Mouse (Mus musculus) ovary, postnatal 36 days (tissue): ENCODE data around the gene Neurod6.
A peak's percentile ranks its signal among the peaks of the same experiment; 100 is the strongest.
"Not testable (repeated sequence)": the region's sequence is repeated elsewhere in the genome, so short reads cannot be mapped to it uniquely, and the experiment has no call there.

Experiments used
- DNase-seq: peaks from one replicate; pipeline ENCODE4 v3.0.0; 2022; ENCODE audit warnings: low spot score, mixed read lengths

Gene Neurod6

DNA sequence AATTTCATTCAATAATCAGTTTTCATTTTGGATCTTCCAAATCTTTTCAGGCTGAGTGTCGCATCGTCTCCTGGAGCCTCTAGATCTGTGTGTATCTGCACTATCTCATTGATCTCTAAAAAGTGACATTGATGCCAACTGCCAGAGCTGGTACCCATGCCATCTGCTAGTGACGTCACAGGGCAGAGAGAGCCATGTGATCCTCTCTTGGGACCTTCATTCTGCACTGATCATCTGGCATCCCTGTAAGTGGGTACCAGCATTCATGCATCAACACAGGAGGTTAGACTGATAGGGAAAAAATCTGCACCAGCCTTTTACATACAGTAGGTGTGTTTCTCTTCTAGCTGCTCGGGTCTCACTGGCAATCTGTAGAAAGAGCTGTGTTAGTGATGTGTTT, at the start of gene Neurod6:
Gene Neurod6, minus strand, starts transcription at position 290 of the 400 bp plus-strand sequence.
- DNase-seq: no peak

DNA sequence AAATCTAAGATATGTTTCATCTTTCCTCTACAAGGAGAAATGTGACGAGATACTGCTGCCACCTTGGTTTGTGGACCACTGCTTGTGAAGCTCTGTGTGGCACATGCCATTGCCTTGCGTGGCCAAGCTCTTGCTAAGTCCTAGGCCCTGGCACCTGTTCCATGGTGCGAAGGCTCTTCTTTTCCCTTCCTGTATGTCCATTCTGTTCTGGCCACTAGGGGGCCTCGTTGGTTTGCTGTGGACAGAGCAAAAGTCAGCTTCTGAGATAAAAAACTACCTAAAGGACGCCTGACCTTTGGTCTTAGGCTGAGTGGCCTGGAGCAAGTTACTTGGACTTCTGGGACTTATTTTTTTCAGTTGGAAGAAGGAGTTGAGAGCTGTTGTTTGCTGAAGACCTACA, 36.1 kb upstream of the Neurod6 start:
- DNase-seq: peak; percentile 33

DNA sequence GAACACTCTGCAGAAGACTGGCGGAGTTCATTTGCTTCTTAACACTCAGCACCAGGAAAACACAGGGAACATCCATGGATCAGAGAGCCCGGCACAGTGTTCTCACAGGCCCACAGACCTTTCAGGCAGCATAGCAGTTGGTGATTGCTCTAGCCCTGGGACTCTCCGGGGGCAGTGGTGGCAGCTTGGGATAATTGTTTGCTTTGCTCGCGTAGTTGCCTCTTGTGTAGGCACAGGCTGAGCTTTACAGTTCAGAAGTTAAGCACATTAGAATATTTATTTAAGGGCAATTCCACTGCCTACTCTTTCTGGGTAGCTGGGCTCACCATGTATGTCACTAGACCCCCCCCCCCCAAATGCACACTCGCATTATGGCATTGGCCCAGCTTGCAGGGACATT, 34.4 kb upstream of the Neurod6 start:
- DNase-seq: no peak

GRCm38 (mm10) chr6:55710913-55711312, 29.9 kb upstream of the Neurod6 start:
- DNase-seq: not testable (repeated sequence)

DNA sequence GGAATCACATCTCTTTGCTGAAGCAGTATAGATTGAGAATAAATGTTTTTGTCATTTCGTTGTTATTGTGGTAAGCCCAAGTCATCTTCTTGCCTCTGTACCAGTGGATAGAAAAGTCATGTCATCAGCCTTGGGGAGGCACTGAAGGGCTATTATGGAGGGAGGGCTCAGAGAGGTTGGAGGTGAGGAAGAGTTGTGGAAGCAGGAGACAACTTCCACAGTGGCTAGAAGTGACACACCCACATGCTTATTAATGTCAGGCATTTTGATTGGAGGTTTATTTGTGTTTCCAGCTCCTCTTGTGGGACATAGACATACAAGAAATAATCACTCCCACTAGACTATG, 23.7 kb upstream of the Neurod6 start:
- no peak for DNase-seq

DNA sequence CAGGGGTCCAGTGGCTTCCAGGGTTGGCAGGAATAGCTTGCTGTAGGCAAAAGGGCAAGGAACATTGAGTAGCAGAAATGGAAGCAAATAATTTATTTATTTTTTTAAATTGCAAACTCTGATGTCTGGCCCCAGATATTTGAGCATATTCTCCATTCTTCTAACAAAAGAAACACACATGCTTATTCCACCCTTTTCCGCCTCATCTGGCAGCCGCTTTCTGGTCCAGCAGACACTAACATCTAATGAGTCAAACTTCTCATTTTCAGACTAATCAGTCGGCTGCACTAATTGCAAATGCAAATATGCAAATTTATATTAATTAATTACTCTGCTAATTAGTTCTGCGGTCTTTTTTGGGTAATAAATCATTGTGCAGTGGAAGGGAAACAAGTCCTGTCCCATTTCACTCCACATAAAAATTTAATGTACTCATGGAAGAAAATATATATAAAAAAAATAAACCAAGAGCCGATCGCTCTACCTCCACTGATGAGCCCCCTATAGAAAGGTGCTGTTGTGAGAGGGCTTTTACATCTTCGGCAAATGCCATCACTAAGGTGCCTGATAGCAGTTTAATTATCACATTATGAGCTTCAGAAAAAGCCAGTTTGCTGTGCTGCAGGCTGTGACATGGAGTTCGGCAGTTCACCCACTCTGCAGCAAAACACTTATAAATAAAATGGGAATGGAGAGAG, 23.1 kb upstream of the Neurod6 start:
- no peak for DNase-seq

DNA sequence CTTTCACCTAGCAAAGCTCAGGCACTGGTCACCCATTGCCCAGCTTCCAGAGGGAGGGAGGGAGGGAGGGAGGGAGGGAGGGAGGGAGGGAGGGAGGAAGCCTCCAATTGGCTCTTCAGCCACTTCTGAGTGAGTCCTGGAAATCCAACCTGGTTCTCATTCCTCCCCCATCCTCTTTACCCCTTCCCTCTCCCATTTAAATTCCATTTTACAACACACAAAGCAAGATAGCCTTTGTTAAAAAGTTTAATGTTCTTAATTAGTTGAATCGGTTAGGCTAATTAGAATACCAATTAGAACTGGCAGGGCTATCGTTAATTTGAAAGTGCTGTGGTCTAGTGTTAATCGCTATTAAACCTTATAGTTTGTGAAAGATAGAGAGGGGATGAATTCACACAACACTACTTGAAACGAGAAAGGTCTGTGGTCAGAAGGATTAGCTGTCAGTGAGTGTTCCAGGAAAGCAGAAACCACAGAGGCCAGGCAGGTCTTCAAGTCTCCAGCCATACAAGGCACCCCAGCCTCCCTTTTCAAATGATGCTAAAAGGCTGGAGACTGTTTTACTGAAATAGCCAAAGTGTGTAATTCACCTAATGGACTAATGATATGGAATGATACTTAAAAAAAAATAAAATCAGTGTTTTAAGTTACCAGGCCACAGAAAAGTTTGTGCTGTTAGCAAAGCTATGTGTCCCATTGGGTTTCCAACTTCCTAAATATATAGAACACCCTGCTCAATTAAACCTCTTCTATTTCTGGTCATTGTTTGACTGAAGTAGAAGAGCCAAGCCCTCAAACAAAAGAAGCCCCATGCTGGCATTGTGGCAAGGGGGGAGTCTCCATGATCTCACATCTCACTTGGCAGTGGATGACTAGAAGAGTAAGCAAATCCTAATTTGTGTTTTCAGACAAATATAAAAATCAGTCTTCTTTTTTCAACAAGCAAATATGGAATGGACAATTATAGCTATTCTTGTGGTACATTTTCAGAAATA, 19.6 kb upstream of the Neurod6 start:
- DNase-seq: no peak

GRCm38 (mm10) chr6:55690015-55690531, 9.0 kb upstream of the Neurod6 start:
- DNase-seq: no peak

DNA sequence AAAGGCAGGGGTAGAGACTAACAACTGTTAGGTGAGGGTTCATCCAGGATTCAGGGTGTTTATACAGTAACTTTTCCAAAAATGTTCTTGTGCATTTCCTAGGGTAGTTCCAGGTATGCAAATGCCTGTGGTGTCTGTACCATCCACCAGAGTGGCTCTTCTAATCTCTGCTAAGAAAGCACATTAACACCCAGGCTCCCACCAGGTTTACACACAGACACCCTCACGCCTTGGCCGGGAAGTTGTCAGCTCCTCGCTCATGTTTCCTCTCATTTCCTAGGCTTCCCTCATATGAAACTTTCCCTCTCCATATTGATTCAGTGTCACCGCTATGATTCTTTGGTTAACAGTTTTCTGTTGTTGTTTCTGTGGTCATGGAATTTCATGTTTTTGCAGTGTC, 2.4 kb upstream of the Neurod6 start:
- no peak for DNase-seq

- no peak for DNase-seq
Measured at GRCm38 (mm10) chr6:55682886-55683285, 1.8 kb upstream of the Neurod6 start.

DNA sequence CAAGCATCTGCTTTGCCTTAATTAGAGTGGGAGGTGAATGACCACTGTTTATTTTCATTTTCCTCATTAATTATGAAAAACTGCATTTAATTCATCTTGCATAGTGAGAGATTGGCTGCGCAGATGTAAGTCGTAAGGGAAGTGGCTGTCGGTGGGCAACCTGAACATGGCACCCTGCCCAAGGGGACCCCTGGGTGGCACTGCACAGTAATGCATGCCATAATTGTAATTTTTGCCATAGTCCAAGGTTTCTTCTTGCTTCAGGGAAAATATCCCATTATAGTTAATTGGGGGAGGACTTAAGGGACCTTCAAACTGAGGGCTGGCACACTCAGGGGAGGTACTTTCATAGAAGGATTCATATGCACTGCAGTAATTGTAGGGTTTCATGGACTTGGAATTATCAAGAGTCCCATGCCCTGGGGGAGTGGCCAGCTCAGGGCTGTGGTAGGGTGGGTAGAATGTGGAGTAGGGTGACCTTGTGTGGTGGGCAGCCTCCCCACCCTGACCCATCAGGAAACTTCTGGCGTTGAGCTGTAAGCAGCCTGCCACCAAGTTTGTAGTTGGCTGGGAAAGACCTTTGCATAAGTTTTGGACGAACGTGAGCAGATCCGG, 2.4 kb downstream of the Neurod6 start:
- no peak for DNase-seq

DNA sequence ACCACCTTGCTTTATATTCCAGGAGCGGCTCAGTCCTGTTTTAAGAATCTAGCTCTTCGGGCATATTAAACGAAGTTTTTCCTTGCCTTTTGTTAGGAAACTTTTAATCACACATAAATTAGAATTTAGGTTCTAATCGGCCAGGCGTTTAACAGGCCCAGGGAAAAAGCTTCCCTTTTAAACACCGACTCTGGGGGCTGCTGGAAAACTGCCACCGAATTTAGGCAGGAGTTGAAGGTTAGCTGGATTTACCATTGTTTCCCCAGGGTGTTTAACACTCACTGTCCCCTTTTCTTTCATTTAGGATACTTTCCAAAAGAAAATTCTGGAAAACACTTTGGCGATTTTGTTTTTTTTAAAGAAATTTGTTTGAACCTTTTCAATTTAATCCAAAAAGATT, 3.7 kb downstream of the Neurod6 start:
- DNase-seq: no peak

GRCm38 (mm10) chr6:55676663-55677311, 4.3 kb downstream of the Neurod6 start:
- peak; percentile 4 for DNase-seq

- DNase-seq: no peak
Measured at GRCm38 (mm10) chr6:55676141-55676662, 4.9 kb downstream of the Neurod6 start.

DNA sequence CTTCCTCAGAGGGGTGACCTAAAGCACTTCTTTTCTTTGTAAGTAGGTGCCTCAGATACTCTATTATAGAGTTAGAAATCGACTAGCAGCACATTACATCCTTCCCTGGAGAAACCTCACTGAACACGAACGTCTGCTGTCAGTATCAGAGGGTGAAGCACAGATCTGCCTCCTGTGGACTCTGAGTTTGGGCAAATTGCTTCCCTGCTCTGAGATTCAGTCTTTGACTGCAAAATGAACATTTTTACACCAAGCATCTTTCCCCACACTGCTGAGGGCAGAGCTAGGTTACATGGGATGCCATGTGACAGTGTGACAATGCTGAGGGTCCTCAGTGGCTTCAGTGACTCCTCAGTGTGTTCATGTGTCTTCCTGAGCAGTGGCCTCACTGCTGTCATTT, 13.3 kb downstream of the Neurod6 start:
- no peak for DNase-seq

DNA sequence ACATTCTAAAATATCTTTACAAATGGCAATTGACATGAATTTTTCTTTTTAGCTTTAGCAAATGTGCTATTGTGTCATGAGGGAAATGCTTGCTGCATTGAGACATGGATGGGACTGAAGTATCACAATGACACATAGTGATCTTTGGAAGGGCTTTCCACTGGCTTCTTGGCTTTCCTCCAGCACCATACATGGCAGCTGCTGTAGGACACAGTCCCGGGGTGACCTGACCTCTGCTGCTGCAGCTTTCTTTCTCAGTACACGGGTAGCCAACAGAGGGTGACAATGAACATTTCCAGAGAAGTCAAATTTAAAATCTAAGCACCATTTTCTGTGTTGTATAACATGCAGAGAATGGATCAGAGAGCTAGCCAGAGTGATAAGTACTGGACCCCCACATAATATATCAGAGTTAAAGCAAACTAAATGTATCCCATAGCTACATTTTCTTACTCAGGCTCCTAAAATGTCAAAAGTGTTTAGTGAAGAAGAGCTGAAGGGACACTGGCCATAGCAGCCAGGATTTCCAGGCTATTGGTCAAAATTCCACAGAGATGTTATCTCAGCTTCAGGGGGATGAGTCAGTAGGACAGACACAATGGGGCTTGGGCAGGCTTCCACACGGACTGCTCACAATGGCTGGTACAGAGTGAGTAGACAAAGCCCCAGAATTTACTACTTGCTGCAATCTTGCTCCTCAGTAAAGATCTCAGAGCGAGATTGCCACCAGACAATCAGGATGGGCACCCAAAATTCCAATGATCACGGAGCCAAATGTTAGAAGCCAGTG, 19.7 kb downstream of the Neurod6 start:
- DNase-seq: no peak

DNA sequence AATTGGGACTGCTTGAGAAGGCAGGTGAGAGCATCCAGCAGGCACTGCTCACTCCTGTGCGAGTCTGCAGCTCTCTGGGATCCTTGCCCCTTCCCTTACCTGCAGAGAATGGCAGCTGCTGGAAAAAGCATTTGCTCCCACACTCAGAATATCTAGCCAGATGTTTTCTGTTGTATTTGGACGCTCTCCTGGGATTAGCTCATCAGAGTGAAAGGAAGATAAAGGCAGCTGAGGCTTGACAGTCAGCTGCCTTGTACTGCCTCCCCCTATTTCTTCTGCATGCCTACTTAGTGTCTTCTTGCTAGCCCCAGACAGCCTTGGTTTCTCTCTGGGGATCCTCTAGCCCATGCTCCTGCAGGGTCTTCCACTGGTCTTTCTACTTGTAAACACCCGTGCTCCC, 31.1 kb downstream of the Neurod6 start:
- no peak for DNase-seq

DNA sequence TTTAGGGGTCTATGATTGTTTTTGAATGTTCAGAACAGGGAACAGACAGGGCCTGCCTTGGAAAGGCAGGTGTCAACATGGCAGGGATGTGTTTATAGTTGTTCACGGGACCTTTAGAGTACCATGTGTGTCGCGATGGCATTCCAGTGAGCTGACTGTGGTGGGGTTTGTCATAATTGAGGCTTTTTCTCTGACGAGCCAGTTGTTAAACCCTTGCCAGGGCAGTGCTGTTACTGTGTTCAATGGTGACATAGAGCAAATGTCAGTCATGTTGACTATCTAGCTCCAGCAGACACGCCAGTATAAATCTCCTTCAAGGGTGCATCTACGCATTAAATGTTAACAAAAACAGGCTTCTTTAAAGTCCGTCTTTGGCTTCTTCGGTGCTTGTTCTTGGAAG, 31.5 kb downstream of the Neurod6 start:
- no peak for DNase-seq

GRCm38 (mm10) chr6:55648886-55649285, 32.2 kb downstream of the Neurod6 start:
- no peak for DNase-seq

GRCm38 (mm10) chr6:55647771-55648280, 33.2 kb downstream of the Neurod6 start:
- DNase-seq: no peak
